Mouse (Mus musculus): ENCODE measurements around the gene Mrpl44. TPM values are rescaled to one million over a fixed set of nuclear protein-coding genes. Genes with fewer than 3 reads are reported as not detected.

Gene Mrpl44
- total RNA-seq, 4 experiments from 2014 or later, result 30.4 to 34.7 (median 33.1) TPM

DNA sequence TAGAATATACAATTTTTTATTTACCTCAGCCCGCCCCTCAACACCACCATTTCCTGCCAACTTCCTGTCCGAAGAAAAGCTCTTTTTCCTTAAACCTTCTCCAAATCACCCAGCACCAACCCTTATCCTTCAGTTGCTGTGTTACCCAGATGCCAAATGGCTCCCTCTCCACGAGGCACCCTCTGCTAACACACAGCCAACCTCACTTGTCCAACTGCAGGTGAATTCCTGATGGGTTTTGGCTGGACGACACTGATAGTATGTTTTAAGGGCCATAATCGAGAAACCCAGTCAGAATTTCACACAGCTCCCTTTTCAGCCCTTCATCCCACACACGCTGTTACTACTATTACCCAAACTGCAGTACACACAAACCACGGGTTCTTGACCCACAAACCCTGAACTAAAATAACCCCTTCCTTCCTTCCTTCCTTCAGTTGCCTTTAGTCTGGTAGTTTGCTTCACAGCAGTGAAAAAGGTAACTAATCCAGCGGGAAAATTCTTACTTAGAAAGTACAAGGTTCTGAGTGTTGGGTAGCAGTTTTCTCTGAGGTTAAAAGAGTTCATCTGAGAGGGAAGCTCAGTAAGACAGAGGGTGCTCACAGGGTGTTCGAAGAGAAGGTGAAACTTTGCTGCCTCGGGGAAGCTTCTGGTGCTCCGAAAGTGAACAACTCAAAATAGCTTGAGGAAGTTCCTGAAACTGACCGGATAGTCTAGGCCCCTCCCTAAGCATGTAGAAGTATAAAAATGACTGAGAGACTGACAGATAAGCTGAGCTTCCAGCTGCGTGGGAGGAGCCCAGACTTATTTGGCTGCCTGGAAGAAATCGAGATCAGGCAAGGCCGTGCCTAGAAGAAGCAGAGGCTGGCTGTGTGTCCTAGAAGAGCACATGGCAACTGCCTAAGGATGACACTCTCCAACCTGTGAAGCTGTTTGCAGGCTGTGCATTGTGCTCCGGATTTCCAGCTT lies 13.3 kb upstream of the Mrpl44 start:
- no peak for DNase-seq (ENCODE audit: low spot score in 2 of 2)

- no peak for DNase-seq (ENCODE audit: low spot score in 2 of 2)
These were observed 11.8 kb upstream of the Mrpl44 start for GRCm38 (mm10) chr1:79764031-79764430.

- no peak for DNase-seq (ENCODE audit: low spot score in 2 of 2)
These were observed 11.3 kb upstream of the Mrpl44 start for GRCm38 (mm10) chr1:79764483-79764882.

DNA sequence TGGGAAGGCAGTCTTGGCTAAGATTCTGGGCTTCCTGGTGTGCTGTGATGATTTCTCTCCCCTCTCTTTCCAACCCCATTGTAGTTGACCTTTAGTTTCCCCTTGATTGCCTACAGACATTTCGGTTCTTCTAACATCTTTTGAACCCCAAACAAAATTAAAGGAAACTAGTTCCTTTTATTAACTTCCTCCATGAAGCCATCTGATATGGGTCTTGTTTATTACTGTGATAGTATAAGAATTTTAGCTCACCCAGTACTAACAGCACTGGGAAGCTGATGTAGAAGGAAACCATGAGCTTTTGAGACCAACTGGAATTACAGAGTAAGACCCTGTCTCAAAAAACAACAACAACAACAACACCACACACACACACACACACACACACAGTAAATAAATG lies 7.6 kb upstream of the Mrpl44 start:
- DNase-seq (ENCODE audit: low spot score in 2 of 2), result no peak

DNA sequence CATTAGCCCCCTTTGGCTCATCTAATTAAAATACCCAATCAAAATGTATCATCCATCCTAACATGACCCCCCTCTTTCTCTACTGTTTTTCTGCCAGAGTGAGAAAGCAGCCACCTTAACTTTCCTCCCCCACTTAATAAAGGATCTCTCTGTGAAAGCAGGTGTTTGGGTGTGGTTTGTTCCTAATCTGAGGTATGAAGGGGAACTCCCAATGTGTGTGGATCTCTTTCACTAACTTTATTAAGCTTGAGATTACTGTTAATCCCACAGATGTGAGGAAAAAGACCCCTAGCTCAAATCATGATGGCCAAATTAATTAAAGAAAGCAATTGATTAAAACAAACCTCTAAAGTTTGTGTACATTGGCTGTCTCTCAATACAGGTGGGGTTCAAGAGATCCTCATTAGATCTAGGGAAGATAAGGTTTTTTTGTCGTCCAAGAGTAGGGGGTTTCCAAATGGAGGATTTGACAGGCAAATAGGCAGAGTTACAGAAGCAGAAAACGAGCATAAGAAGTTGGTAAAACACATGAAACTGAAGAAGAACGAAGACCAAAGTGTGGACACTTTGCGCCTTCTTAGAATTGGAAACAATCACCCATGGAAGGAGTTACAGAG lies 1.5 kb upstream of the Mrpl44 start:
- DNase-seq (ENCODE audit: low spot score in 2 of 2), result no peak

GRCm38 (mm10) chr1:79778011-79778410 lies 2.2 kb downstream of the Mrpl44 start:
- DNase-seq (ENCODE audit: low spot score in 2 of 2), result no peak

GRCm38 (mm10) chr1:79782433-79782832 lies 6.6 kb downstream of the Mrpl44 start:
- DNase-seq (ENCODE audit: low spot score in 2 of 2), result no peak

GRCm38 (mm10) chr1:79786267-79786927 lies 10.6 kb downstream of the Mrpl44 start:
- no peak for DNase-seq (ENCODE audit: low spot score in 2 of 2)

GRCm38 (mm10) chr1:79797084-79797483 lies 21.3 kb downstream of the Mrpl44 start:
- no peak for DNase-seq (ENCODE audit: low spot score in 2 of 2)

DNA sequence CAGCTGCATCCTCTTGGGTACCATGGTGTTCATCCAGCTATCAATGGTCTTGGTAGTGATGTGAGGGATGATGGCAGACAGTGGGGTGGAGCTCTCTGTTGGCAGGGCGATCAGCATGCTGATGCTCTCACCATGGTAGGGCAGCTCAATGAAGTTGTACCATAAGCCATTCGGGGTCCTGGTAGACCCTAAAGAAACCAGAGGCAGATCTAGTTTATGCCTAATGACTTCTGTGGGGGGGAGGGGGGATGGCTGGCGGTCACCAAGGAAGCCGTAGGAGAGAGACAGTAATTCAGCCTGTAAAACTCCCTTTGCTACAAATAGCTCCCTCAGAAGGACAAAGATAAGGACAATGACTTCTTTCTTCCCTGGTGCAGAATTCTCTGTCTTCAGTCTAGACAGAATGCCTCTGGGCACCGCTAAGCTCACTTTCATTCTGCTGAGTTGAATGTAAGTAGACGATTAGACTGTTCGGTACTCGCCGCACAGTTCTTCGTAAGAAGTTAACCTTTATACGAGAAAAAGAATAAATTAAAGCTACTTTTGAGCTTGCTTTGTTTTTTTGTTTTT lies 27.1 kb downstream of the Mrpl44 start:
- DNase-seq (ENCODE audit: low spot score in 2 of 2), result no peak

- DNase-seq (ENCODE audit: low spot score in 2 of 2), result no peak
These were observed 27.8 kb downstream of the Mrpl44 start for GRCm38 (mm10) chr1:79803614-79804013.

- no peak for DNase-seq (ENCODE audit: low spot score in 2 of 2)
These were observed 31.0 kb downstream of the Mrpl44 start for GRCm38 (mm10) chr1:79806865-79807264.

DNA sequence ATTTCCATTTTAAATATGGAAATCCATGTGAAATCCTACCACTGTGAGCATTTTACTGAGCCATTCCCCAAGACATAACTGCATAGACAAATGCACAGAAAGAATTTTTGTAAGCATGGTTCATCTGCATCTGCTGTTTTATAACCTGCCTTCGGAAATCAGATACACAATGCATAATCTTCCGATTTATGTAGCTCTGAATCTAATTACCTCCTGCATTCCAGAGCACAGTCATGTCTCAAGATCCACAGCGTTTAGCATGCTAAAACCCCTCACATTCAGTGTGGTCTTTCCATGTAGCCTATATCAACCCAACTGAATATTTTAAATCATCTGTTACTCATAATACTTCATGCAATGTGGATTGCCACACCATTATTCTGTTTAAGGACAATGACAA lies 33.6 kb downstream of the Mrpl44 start:
- no peak for DNase-seq (ENCODE audit: low spot score in 2 of 2)

- DNase-seq (ENCODE audit: low spot score in 2 of 2), result no peak
These were observed 39.6 kb downstream of the Mrpl44 start for GRCm38 (mm10) chr1:79815446-79815845.

- peak; percentile 22 to 31 for DNase-seq (ENCODE audit: low spot score in 2 of 2)
These were observed 43.6 kb downstream of the Mrpl44 start for GRCm38 (mm10) chr1:79819296-79819879.

GRCm38 (mm10) chr1:79822806-79823525 lies 47.1 kb downstream of the Mrpl44 start:
- peak; percentile 65 to 70 for DNase-seq (ENCODE audit: low spot score in 2 of 2)

- no peak for DNase-seq (ENCODE audit: low spot score in 2 of 2)
These were observed 48.3 kb downstream of the Mrpl44 start for GRCm38 (mm10) chr1:79823951-79824633.

Data from gastrocnemius, adult 8-10 months (tissue).